Mouse (Mus musculus): Measurements from ENCODE around the gene Gdf11.
A peak's percentile ranks its signal among the peaks of the same experiment; 100 is the strongest.

Gene Gdf11

DNA sequence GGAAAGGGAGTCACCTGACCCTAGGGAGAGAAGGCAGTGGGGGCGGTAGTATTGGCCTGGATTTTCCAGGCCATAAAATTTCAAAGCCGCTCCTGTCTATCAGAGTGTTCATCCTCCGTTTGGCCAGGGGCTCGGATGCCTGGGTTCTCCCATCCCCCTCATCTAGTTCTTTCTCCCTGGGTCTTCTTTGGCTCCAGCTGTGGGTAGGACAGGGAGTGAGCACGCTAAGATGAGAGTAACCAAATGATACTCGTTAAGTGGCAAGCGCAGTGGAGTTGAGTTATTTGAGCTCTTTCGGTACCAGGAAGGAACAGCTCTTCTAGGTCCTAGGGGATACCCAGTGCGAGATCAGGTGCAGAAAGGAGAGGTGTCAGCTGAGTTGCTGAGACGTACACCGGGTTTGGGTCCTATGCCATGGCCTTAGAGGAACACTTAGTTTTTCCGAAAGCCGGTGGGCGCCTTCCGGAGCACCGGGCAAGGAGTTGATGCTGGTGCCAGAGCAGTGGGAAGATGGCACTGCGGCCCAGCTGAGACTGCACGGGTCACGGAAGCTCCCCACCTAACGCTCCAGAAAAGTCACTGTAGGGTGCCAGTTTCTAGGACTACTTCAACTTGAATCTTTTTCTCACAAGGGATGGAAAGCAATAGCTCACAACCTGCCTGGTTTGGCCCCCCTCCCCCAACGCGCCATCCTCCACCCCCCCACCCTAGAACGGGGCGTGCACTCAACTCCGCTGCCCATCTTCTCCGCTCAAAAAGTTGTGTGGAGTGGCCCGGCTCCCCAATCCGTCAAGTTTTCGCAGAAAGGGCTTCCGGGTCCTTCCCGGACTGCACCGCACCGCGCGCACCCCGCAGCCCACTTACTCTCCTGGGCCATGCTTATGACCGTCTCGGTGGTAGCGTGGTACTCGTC, 879 bp downstream of the Gdf11 start:
- no peak for DNase-seq

DNA sequence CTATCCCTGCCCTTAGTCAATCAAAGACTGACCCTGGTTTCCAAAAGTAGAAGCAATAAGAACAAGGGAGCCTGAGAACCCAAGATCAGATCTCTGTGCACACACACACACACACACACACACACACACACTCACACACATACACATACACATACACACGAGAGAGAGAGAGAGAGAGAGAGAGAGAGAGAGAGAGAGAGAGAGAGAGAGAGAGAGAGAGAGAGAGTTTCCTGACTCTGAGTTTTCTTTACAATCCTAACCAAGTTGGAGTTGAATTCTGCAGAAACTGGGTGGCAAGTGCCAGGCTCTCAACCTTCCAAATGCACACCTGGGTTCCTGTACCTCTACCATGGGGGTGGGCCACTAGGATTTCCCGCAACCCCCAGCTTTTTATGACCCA, 1.7 kb downstream of the Gdf11 start:
- DNase-seq: no peak

- no peak for DNase-seq
Observed at GRCm38 (mm10) chr10:128888941-128889827, 2.3 kb downstream of the Gdf11 start.

DNA sequence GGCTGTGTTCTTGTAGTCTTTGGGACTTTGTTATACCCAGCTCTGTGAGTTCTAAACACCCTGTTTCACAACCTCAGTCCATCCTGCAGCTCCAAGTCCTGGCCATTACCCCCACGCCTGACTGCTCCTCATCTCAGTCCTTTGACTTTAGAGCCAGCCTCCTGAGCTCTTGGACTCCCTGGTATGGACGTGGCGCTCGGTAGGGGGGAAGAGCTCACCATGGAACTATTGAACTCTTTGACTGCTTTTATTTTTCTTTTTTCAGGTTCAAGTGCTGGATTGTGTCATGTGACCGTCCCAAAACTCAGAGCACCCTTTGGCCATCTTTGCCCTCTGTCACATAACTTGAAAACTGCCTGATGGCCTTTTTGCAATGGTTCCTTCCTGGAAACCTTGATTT, 9.5 kb downstream of the Gdf11 start:
- no peak for DNase-seq

DNA sequence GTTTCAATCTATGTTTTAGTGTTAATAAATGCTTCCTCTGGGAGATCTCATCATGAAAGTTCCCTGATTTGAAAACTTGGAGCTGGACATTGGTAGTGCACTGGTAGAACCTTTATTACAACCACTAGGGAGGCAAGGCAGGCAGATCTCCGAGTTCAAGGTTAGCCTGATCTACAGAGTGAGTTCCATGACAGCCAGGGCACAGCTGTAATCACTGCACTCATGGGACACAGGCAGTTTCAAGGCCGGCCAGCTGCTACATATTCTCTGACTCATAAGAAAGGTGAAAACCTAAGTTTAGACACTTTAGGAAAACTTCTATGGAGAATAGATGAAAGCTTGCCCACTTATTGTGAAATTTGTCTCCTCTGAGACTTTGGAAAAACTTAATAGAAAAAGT, 12.7 kb downstream of the Gdf11 start:
- DNase-seq: no peak

DNA sequence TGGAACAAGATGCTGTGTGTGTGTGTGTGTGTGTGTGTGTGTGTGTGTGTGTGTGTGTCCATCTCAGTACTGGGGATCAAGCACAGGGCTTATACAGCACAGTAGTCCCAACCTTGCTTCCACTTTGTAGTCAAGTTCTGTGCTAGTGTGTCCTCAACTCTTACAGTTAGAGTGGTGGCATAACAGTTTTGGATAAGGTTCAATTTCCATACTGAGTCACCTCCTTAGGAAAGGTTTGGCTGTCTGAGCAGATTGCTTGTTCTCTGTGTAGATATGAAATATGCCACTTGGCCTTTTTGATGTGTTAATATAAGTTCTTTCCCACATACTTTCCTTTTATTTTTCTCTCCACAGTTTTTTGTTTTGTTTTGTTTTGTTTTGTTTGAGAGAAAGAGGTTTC, 13.2 kb downstream of the Gdf11 start:
- no peak for DNase-seq

- DNase-seq: no peak
Observed at GRCm38 (mm10) chr10:128870341-128870740, 21.2 kb downstream of the Gdf11 start.

GRCm38 (mm10) chr10:128866518-128866917, 25.0 kb downstream of the Gdf11 start:
- DNase-seq: no peak

DNA sequence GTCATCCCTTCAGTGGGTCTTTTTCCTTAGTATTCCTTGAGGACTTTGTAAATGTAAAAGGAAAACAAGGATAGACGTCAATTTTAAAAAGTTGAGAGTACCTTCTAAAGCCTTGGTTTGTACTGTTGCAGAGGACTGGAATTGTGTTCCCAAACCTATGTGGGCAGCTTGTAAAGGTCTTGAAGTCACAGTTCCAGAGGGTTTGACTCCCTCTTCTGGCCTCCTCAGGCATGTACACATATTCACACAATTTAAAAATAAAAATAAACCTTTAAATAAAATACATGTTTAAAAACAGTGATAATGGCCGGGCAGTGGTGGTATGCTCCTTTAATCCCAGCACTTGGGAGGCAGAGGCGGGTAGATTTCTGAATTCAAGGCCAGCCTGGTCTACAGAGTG, 25.5 kb downstream of the Gdf11 start:
- DNase-seq: no peak

DNA sequence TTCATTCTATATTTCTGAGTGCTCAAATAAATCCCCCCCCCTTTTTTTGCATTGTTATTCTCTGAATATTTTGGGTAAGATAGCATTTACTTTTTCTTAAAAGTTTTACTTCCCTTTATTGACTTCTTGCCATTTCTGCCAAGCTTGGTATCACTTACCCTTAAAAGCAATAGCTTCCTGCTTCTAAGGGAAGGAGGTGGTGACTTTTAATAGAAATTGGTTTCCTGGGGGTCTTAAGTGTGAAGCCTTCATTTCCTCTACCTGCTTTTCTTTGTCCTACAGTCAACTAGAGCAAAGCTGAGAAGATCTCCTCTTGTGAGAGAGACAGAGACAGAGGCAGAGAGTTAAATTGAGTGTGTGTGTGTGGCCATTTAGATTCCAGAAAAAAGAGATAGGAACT, 30.3 kb downstream of the Gdf11 start:
- no peak for DNase-seq

DNA sequence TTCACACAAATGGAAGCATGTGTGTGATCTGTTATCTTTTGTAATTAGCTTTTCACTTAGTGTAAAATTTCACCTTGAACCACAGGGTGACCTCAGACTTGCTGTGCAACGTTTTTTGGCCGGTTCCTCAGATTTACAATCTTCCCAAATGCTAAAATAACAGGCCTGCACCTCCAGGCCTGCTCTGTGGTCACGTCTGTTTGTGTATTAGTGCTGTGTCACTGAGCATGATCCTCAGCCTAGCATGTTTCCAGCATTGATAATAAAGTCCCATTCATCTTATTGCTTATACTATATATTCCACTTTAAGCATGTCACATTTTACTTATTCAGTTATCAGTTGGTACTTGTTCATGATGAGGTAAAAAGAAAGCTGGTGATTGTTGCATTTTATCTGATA, 41.2 kb downstream of the Gdf11 start:
- DNase-seq: no peak

- no peak for DNase-seq
Observed at GRCm38 (mm10) chr10:128848426-128848825, 43.1 kb downstream of the Gdf11 start.

- no peak for DNase-seq
Observed at GRCm38 (mm10) chr10:128846664-128847063, 44.9 kb downstream of the Gdf11 start.

- peak; percentile 25 for DNase-seq
Observed at GRCm38 (mm10) chr10:128845516-128845915, 46.0 kb downstream of the Gdf11 start.

DNA sequence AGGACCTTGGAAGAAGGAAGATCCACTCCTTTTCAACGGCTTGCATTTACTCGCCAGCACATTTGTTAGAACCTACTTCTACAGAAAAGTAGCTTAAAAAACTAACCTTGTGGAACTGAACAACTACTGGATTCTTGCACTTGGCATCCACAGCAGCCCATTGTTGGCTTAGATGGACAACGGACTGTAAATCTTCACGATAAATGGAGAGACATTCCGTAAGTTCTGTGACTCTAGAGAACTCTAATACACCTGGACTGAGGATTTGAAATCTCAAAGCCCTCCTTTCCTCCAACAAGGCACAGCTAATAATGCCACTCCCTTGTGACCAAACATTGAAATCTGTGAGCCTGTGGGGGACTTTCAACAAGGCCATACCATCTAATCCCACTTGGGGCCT, 48.3 kb downstream of the Gdf11 start:
- no peak for DNase-seq

DNA sequence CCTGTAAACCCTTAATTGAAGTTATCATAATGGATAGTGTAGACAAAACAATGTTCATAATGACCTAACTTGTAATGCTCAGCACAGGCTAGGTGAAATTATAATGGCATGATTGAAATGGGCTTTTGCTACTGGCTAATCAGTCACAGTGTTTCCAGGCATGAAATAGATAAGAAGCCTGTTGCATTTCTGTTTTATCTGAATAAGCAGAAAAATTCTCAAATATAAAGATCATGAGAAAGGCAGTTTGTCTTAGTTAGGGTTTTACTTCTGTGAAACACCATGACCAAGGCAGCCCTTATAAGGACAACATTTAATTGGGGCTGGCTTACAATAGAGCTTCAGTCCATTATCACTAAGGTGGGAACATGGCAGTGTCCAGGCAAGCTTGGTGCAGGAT, 50.9 kb downstream of the Gdf11 start:
- DNase-seq: no peak

- no peak for DNase-seq
Observed at GRCm38 (mm10) chr10:128839434-128839833, 52.1 kb downstream of the Gdf11 start.

DNA sequence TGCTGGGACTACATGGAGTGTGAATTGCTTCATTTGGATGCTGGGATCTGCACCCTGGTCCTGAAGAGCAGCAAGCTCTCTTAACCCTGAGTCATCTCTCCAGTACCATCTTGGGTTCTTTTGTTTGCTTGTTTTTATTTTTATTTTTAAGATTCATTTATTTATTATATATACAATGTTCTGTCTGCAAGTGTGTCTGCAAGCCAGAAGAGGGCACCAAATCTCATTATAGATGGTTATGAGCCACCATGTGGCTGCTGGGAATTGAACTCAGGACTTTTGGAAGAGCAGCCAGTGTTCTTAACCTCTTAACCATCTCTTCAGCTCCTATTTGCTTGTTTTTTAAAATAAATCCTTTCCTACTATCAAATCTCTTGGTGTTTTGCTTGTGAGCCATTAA, 54.1 kb downstream of the Gdf11 start:
- DNase-seq: no peak
